10 mouse cellular contexts compared by ENCODE assay signal in the genomic region with DNA sequence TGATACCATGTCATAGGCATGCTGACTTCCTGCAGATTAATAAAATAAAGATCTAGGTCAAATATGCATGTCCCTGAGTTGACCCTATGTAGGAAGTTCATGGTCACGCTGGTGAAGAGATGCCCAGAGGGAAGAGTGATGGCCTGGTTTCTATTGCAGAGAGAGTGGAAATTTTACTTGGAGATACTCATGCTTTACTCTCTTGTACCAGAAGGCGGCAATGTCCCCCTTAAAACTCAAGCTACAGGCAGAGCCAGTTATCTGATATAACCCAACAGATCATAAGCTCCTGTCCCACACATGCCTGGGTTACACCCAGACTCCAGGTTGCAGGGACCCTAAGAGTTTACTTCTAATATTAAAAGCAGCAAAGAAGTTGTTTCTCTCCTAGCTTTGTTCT.
DNase-seq lines count a peak whose midpoint lies in the region; ATAC-seq and TF ChIP-seq lines count a peak whose summit lies in the region.
"Had no signal": no experiment of that assay in that cellular context is flagged by ENCODE, and none has a peak within 500 bp of the region (broad histone marks: within the 10 kb centered on the region; RNA-seq: fewer than 3 reads in every experiment).

No protein-coding gene starts in this region.

- ATAC-seq in heart, postnatal 0 days (ENCODE audit: insufficient read depth, low read depth) = 0 out of 2 replicates have a peak, but pooled peaks have one; percentile 30
- ATAC-seq in heart, embryonic 11.5 days (replicated peaks; ENCODE audit: insufficient number of reproducible peaks, low FRiP score, low TSS enrichment) = no peak
- ATAC-seq in intestine, embryonic 14.5 days (replicated peaks; ENCODE audit: low FRiP score, low TSS enrichment, low read depth) = 0 out of 2 replicates have a peak, but pooled peaks have one; percentile 36
- peak; percentile 65; the same call in 1 of the 2 replicates for ATAC-seq in neural tube, embryonic 15.5 days (ENCODE audit: low FRiP score)
- ATAC-seq in megakaryocyte progenitor cell, adult 5-6 weeks (replicated peaks; ENCODE audit: poor library complexity) = no peak

- no peaks in the 10 kb centered on the region for H3K27me3 ChIP-seq in heart, postnatal 0 days (ENCODE audit: control insufficient read depth, insufficient read depth, low read length)
- H3K27me3 ChIP-seq in heart, embryonic 11.5 days (ENCODE audit: control insufficient read depth, insufficient read depth, low read length) = no peaks in the 10 kb centered on the region
- H3K27me3 ChIP-seq in E14TG2a.4 (ENCODE audit: insufficient read depth, low read length) = no peaks in the 10 kb centered on the region
- H3K27me3 ChIP-seq in intestine, embryonic 14.5 days (replicated peaks; ENCODE audit: control insufficient read depth, insufficient read depth, low read length) = no peaks in the 10 kb centered on the region
- H3K27me3 ChIP-seq in neural tube, embryonic 15.5 days (replicated peaks) = no peaks in the 10 kb centered on the region
- H3K27me3 ChIP-seq: limb, embryonic 12.5 days; stomach, embryonic 15.5 days had no signal

- H3K27ac ChIP-seq in heart, postnatal 0 days (ENCODE audit: low read depth) = no peak overlapping the region
- no peak overlapping the region for H3K27ac ChIP-seq in heart, embryonic 11.5 days (ENCODE audit: low read depth, low read length)
- no peak overlapping the region for H3K27ac ChIP-seq in intestine, embryonic 14.5 days (ENCODE audit: low read depth)
- no peak overlapping the region for H3K27ac ChIP-seq in neural tube, embryonic 15.5 days (replicated peaks)
- H3K27ac ChIP-seq: limb, embryonic 12.5 days; stomach, embryonic 15.5 days had no signal

- H3K9me3 ChIP-seq in heart, postnatal 0 days (replicated peaks; ENCODE audit: control insufficient read depth, low read length) = no peaks in the 10 kb centered on the region
- H3K9me3 ChIP-seq in heart, embryonic 11.5 days (replicated peaks; ENCODE audit: control insufficient read depth, low read length) = no peaks in the 10 kb centered on the region
- no peaks in the 10 kb centered on the region for H3K9me3 ChIP-seq in E14TG2a.4 (ENCODE audit: low read length)
- H3K9me3 ChIP-seq in intestine, embryonic 14.5 days (ENCODE audit: control insufficient read depth, low read length) = no peaks in the 10 kb centered on the region
- H3K9me3 ChIP-seq in neural tube, embryonic 15.5 days (replicated peaks) = no peaks in the 10 kb centered on the region
- H3K9me3 ChIP-seq: limb, embryonic 12.5 days; stomach, embryonic 15.5 days had no signal

- TF ChIP-seq EP300 in heart, postnatal 0 days (IDR thresholded peaks at IDR 0.05; ENCODE audit: low read depth) = no peak

- H3K4me2 ChIP-seq in heart, postnatal 0 days (ENCODE audit: low read depth, low read length) = no peak overlapping the region
- H3K4me2 ChIP-seq in heart, embryonic 11.5 days = no peak overlapping the region
- no peak overlapping the region for H3K4me2 ChIP-seq in intestine, embryonic 14.5 days (ENCODE audit: low read length)
- no peak overlapping the region for H3K4me2 ChIP-seq in neural tube, embryonic 15.5 days
- H3K4me2 ChIP-seq: limb, embryonic 12.5 days; stomach, embryonic 15.5 days had no signal

- WGBS in heart, postnatal 0 days = 37% methylated on average over 2 of the region's 2 CpGs
- 55% methylated on average over 2 of the region's 2 CpGs for WGBS in heart, embryonic 11.5 days (ENCODE audit: insufficient replicate concordance)
- WGBS in intestine, embryonic 14.5 days = 45% methylated on average over 2 of the region's 2 CpGs
- 56% methylated on average over 2 of the region's 2 CpGs for WGBS in neural tube, embryonic 15.5 days

- no peaks in the 10 kb centered on the region for H3K36me3 ChIP-seq in heart, postnatal 0 days (replicated peaks; ENCODE audit: control insufficient read depth, insufficient read depth, low read length)
- H3K36me3 ChIP-seq in heart, embryonic 11.5 days (ENCODE audit: control insufficient read depth, insufficient read depth, low read length) = no peaks in the 10 kb centered on the region; the same call in 1 of the 2 replicates
- H3K36me3 ChIP-seq in E14TG2a.4 (ENCODE audit: insufficient read depth, low read length) = no peaks in the 10 kb centered on the region
- no peaks in the 10 kb centered on the region for H3K36me3 ChIP-seq in intestine, embryonic 14.5 days (ENCODE audit: control insufficient read depth, insufficient read depth, low read length)
- H3K36me3 ChIP-seq in neural tube, embryonic 15.5 days = no peaks in the 10 kb centered on the region
- H3K36me3 ChIP-seq: limb, embryonic 12.5 days; stomach, embryonic 15.5 days had no signal

- peak; percentile 53 for TF ChIP-seq CTCF in heart, postnatal 0 days (IDR thresholded peaks at IDR 0.05; ENCODE audit: low read depth)
- TF ChIP-seq CTCF in E14TG2a.4 (conservative IDR thresholded peaks at IDR 0.05; ENCODE audit: low read length) = 0 out of 2 replicates have a peak, but pooled peaks have one; percentile 10

- DNase-seq in heart, postnatal 0 days (ENCODE audit: low spot score) = peak; percentile 19
- peak; percentile 35 for DNase-seq in cerebellum, adult 9-10 months
- no peak for DNase-seq in intestine, embryonic 14.5 days (ENCODE audit: low spot score)
- DNase-seq in heart, adult 8-10 months (ENCODE audit: low spot score) = no peak

- no peak overlapping the region for H3K4me3 ChIP-seq in heart, postnatal 0 days (ENCODE audit: low read depth, low read length)
- H3K4me3 ChIP-seq in heart, embryonic 11.5 days (ENCODE audit: low read depth, low read length) = no peak overlapping the region
- H3K4me3 ChIP-seq in E14TG2a.4 (replicated peaks; ENCODE audit: low read length) = no peak overlapping the region
- no peak overlapping the region for H3K4me3 ChIP-seq in intestine, embryonic 14.5 days (ENCODE audit: low read depth, low read length)
- H3K4me3 ChIP-seq in neural tube, embryonic 15.5 days (replicated peaks) = no peak overlapping the region
- H3K4me3 ChIP-seq: limb, embryonic 12.5 days; stomach, embryonic 15.5 days had no signal

- H3K4me1 ChIP-seq in heart, postnatal 0 days (ENCODE audit: control insufficient read depth, insufficient read depth) = no peaks in the 10 kb centered on the region
- no peaks in the 10 kb centered on the region for H3K4me1 ChIP-seq in heart, embryonic 11.5 days (ENCODE audit: control insufficient read depth, insufficient read depth, low read length)
- H3K4me1 ChIP-seq in E14TG2a.4 (replicated peaks; ENCODE audit: low read depth, low read length) = no peaks in the 10 kb centered on the region
- H3K4me1 ChIP-seq in intestine, embryonic 14.5 days (replicated peaks; ENCODE audit: control insufficient read depth, insufficient read depth, low read length) = no peaks in the 10 kb centered on the region
- no peaks in the 10 kb centered on the region for H3K4me1 ChIP-seq in neural tube, embryonic 15.5 days
- H3K4me1 ChIP-seq: limb, embryonic 12.5 days; stomach, embryonic 15.5 days had no signal

- H3K9ac ChIP-seq in heart, postnatal 0 days (replicated peaks; ENCODE audit: low read depth, low read length) = no peak overlapping the region
- no peak overlapping the region for H3K9ac ChIP-seq in heart, embryonic 11.5 days (ENCODE audit: low read depth, low read length)
- H3K9ac ChIP-seq in intestine, embryonic 14.5 days (ENCODE audit: low read length) = no peak overlapping the region
- H3K9ac ChIP-seq in neural tube, embryonic 15.5 days (replicated peaks) = no peak overlapping the region
- H3K9ac ChIP-seq: limb, embryonic 12.5 days; stomach, embryonic 15.5 days had no signal

Comparison
In these comparisons a context has a peak if more than half of its experiments do, and no peak if none do; other contexts are left out.
1. ATAC-seq: peak in heart, postnatal 0 days (single experiment), intestine, embryonic 14.5 days (single experiment) and neural tube, embryonic 15.5 days (single experiment); none in heart, embryonic 11.5 days (single experiment) and megakaryocyte progenitor cell, adult 5-6 weeks (single experiment).
2. DNase-seq: peak in heart, postnatal 0 days (single experiment) and cerebellum, adult 9-10 months (single experiment); none in intestine, embryonic 14.5 days (single experiment) and heart, adult 8-10 months (single experiment).